Mouse (Mus musculus): ENCODE data around the gene Acacb. TPM values are rescaled to one million over a fixed set of nuclear protein-coding genes. Genes with fewer than 3 reads are reported as not detected.

Acacb gene
- total and polyA plus RNA-seq, 2 experiments from 2014 or later = 2.0 to 5.6 TPM

GRCm38 (mm10) chr5:114176548-114177400, 30.4 kb downstream of the Acacb start:
- H3K4me1 ChIP-seq (ENCODE audit: insufficient read depth, low read length) = no peaks in the 10 kb centered on the region
- DNase-seq (ENCODE audit: low spot score) = no peak
- H3K9ac ChIP-seq (replicated peaks; ENCODE audit: low read length, poor library complexity, severe bottlenecking) = no peak overlapping the region
- peaks cover 25% of the 10 kb centered on the region for H3K27me3 ChIP-seq (ENCODE audit: insufficient read depth, low read length)
- H3K4me3 ChIP-seq (ENCODE audit: low read depth, low read length) = no peak overlapping the region
- no peak overlapping the region for H3K4me2 ChIP-seq (ENCODE audit: low read depth, low read length, poor library complexity, severe bottlenecking)
- H3K36me3 ChIP-seq (ENCODE audit: insufficient read depth, low read length) = no peaks in the 10 kb centered on the region
- peak; percentile 35; the same call in 1 of the 2 replicates for TF ChIP-seq CTCF (IDR thresholded peaks at IDR 0.05)
- H3K27ac ChIP-seq (ENCODE audit: low read depth, low read length) = no peak overlapping the region
- 66% methylated on average over 8 of the region's 8 CpGs for WGBS
- ATAC-seq (ENCODE audit: low FRiP score) = no peak
- H3K9me3 ChIP-seq (ENCODE audit: low read length) = no peaks in the 10 kb centered on the region

DNA sequence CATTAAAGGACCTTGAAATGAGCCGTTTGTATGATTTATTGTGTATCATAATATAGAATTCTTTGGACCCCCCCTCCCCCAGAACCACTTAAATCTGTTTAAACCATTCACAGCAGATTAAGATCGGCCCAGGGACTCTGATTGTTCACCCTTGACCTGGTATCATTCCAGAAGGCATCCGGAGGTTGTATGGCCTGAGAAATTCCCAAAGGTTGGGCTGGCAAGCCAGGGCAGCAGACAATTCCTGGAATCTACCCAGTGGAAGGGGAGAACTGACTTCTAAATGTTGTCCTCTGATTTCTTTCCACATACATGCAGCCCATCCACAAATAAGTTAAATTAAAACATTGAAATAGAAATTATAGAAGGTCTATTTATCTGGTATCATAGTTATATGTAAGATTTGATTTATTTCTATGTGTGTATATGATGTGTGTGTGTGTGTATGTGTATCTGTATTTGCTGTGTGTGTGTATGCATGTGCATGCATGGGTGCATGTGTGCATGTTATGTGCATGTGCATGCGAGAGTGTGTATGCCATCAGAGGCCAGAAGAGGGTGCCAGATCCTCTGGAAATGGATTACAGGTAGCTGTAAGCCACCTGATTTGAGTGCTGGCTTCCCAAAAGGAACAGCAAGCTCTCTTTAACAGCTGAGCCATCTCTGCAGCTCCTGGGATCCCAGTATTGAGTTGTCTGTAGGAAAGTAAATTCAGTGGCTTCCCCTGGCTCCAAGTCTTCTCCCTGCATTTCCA, 31.8 kb downstream of the Acacb start:
- Histone ChIP-seq H3K9me3 (ENCODE audit: low read length) (no peaks in the 10 kb centered on the region), H3K27me3 (ENCODE audit: insufficient read depth, low read length) (peaks cover 25% of the 10 kb centered on the region), H3K4me3 (ENCODE audit: low read depth, low read length) (no peak overlapping the region), H3K4me1 (ENCODE audit: insufficient read depth, low read length) (no peaks in the 10 kb centered on the region), H3K9ac (replicated peaks; ENCODE audit: low read length, poor library complexity, severe bottlenecking) (no peak overlapping the region), H3K4me2 (ENCODE audit: low read depth, low read length, poor library complexity, severe bottlenecking) (no peak overlapping the region), H3K27ac (ENCODE audit: low read depth, low read length) (no peak overlapping the region), H3K36me3 (ENCODE audit: insufficient read depth, low read length) (no peaks in the 10 kb centered on the region)
- peak; percentile 32; the same call in 1 of the 2 replicates for TF ChIP-seq CTCF (IDR thresholded peaks at IDR 0.05)
- ATAC-seq (ENCODE audit: low FRiP score) = no peak
- 78% methylated on average over 4 of the region's 4 CpGs for WGBS
- DNase-seq (ENCODE audit: low spot score) = no peak

DNA sequence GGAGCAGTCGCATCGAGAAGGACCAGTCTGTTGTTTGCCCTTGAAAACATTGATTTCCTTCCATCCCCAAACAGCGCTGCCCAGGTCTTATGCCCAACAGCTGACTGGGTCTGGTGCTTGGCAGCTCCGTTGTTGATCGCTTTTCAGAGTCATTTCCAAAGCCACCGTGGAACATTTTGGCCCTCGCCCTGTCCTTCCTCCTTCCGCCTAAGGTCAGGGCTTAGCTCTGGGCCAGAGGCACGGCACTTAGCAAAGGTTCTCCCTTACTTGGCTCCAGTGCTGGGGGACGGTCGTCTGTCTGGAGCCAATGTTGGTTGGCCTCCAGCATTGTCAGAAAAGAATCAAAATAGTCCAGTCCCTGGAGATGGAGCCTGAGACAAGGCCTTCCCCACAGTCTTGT, 33.2 kb downstream of the Acacb start:
- no peaks in the 10 kb centered on the region for H3K4me1 ChIP-seq (ENCODE audit: insufficient read depth, low read length)
- H3K4me2 ChIP-seq (ENCODE audit: low read depth, low read length, poor library complexity, severe bottlenecking) = no peak overlapping the region
- H3K4me3 ChIP-seq (ENCODE audit: low read depth, low read length) = no peak overlapping the region
- no peaks in the 10 kb centered on the region for H3K36me3 ChIP-seq (ENCODE audit: insufficient read depth, low read length)
- TF ChIP-seq CTCF (IDR thresholded peaks at IDR 0.05) = no peak
- 84% methylated on average over 11 of the region's 11 CpGs for WGBS
- no peaks in the 10 kb centered on the region for H3K9me3 ChIP-seq (ENCODE audit: low read length)
- H3K27ac ChIP-seq (ENCODE audit: low read depth, low read length) = no peak overlapping the region
- H3K9ac ChIP-seq (replicated peaks; ENCODE audit: low read length, poor library complexity, severe bottlenecking) = no peak overlapping the region
- H3K27me3 ChIP-seq (ENCODE audit: insufficient read depth, low read length) = peaks cover 19% of the 10 kb centered on the region
- no peak for DNase-seq (ENCODE audit: low spot score)
- ATAC-seq (ENCODE audit: low FRiP score) = no peak

DNA sequence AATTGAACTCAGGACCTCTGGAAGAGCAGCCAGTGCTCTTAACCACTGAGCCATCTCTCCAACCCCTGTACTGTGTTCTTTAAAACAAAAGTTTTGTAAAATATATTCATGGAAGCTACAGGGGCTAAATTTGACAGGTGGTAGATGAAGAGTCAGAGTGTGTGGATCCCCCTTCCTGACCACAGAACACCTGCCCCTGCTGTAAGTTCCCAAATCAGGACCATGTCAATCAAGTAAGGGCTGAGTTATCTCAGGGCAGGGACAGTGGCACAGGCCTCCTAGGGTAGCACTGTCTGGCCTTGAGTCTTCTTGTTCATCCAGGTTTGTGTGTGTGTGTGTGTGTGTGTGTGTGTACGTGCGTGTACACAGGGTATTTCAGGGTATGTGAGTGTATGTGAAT, 37.2 kb downstream of the Acacb start:
- no peak for DNase-seq (ENCODE audit: low spot score)
- Histone ChIP-seq H3K36me3 (ENCODE audit: insufficient read depth, low read length) (no peaks in the 10 kb centered on the region), H3K27me3 (ENCODE audit: insufficient read depth, low read length) (no peaks in the 10 kb centered on the region), H3K4me2 (ENCODE audit: low read depth, low read length, poor library complexity, severe bottlenecking) (no peak overlapping the region), H3K4me3 (ENCODE audit: low read depth, low read length) (no peak overlapping the region), H3K9ac (replicated peaks; ENCODE audit: low read length, poor library complexity, severe bottlenecking) (no peak overlapping the region), H3K4me1 (ENCODE audit: insufficient read depth, low read length) (no peaks in the 10 kb centered on the region), H3K9me3 (ENCODE audit: low read length) (no peaks in the 10 kb centered on the region), H3K27ac (ENCODE audit: low read depth, low read length) (no peak overlapping the region)
- WGBS = 82% methylated on average over 2 of the region's 2 CpGs
- no peak for TF ChIP-seq CTCF (IDR thresholded peaks at IDR 0.05)
- ATAC-seq (ENCODE audit: low FRiP score) = no peak

GRCm38 (mm10) chr5:114187108-114187507, 40.8 kb downstream of the Acacb start:
- ATAC-seq (ENCODE audit: low FRiP score) = no peak
- Histone ChIP-seq H3K27ac (ENCODE audit: low read depth, low read length) (no peak overlapping the region), H3K4me2 (ENCODE audit: low read depth, low read length, poor library complexity, severe bottlenecking) (no peak overlapping the region), H3K4me3 (ENCODE audit: low read depth, low read length) (no peak overlapping the region), H3K9ac (replicated peaks; ENCODE audit: low read length, poor library complexity, severe bottlenecking) (no peak overlapping the region), H3K27me3 (ENCODE audit: insufficient read depth, low read length) (no peaks in the 10 kb centered on the region), H3K36me3 (ENCODE audit: insufficient read depth, low read length) (no peaks in the 10 kb centered on the region), H3K9me3 (ENCODE audit: low read length) (no peaks in the 10 kb centered on the region), H3K4me1 (ENCODE audit: insufficient read depth, low read length) (no peaks in the 10 kb centered on the region)
- DNase-seq (ENCODE audit: low spot score) = no peak
- WGBS = 67% methylated on average over 2 of the region's 2 CpGs
- no peak for TF ChIP-seq CTCF (IDR thresholded peaks at IDR 0.05)

Measured in midbrain, postnatal 0 days (tissue).